Mouse (Mus musculus): Measurements from ENCODE around the gene Vars. TPM values are rescaled to one million over a fixed set of nuclear protein-coding genes. Genes with fewer than 3 reads are reported as not detected.
"Not testable (repeated sequence)": the region's sequence is repeated elsewhere in the genome, so short reads cannot be mapped to it uniquely, and the experiment has no call there.

Gene Vars
- total RNA-seq, 2 experiments from 2014 or later, result 39.6 to 44.0 TPM

- DNase-seq (ENCODE audit: low spot score in 2 of 2), result no peak
Measured at GRCm38 (mm10) chr17:35002153-35002865, 1.5 kb downstream of the Vars start.

- DNase-seq (ENCODE audit: low spot score in 2 of 2), result no peak
Measured at GRCm38 (mm10) chr17:35003022-35003838, 2.4 kb downstream of the Vars start.

- DNase-seq (ENCODE audit: low spot score in 2 of 2), result no peak
Measured at GRCm38 (mm10) chr17:35004075-35004717, 3.4 kb downstream of the Vars start.

- DNase-seq (ENCODE audit: low spot score in 2 of 2), result no peak
Measured at GRCm38 (mm10) chr17:35005158-35005557, 4.4 kb downstream of the Vars start.

GRCm38 (mm10) chr17:35005902-35006301 lies 5.1 kb downstream of the Vars start:
- DNase-seq (ENCODE audit: low spot score in 2 of 2), result not testable (repeated sequence)

GRCm38 (mm10) chr17:35007387-35007991 lies 6.7 kb downstream of the Vars start:
- no peak for DNase-seq (ENCODE audit: low spot score in 2 of 2)

GRCm38 (mm10) chr17:35009586-35009985 lies 8.8 kb downstream of the Vars start:
- DNase-seq (ENCODE audit: low spot score in 2 of 2), result no peak

- DNase-seq (ENCODE audit: low spot score in 2 of 2), result no peak
Measured at GRCm38 (mm10) chr17:35011440-35011839, 10.7 kb downstream of the Vars start.

- no peak for DNase-seq (ENCODE audit: low spot score in 2 of 2)
Measured at GRCm38 (mm10) chr17:35012430-35012829, 11.6 kb downstream of the Vars start.

- no peak for DNase-seq (ENCODE audit: low spot score in 2 of 2)
Measured at GRCm38 (mm10) chr17:35013221-35013620, 12.4 kb downstream of the Vars start.

- no peak for DNase-seq (ENCODE audit: low spot score in 2 of 2)
Measured at GRCm38 (mm10) chr17:35015296-35015695, 14.5 kb downstream of the Vars start.

- DNase-seq (ENCODE audit: low spot score in 2 of 2), result no peak
Measured at GRCm38 (mm10) chr17:35016376-35016775, 15.6 kb downstream of the Vars start, which contains the start of gene Vwa7. Vwa7 (plus strand) TSS chr17:35016579.

GRCm38 (mm10) chr17:35016791-35017705 lies 16.3 kb downstream of the Vars start:
- DNase-seq (ENCODE audit: low spot score in 2 of 2), result no peak

- DNase-seq (ENCODE audit: low spot score in 2 of 2), result no peak
Measured at GRCm38 (mm10) chr17:35017706-35018030, 16.9 kb downstream of the Vars start.

- no peak for DNase-seq (ENCODE audit: low spot score in 2 of 2)
Measured at GRCm38 (mm10) chr17:35018171-35018570, 17.4 kb downstream of the Vars start.

- no peak for DNase-seq (ENCODE audit: low spot score in 2 of 2)
Measured at GRCm38 (mm10) chr17:35019894-35020293, 19.1 kb downstream of the Vars start.

- DNase-seq (ENCODE audit: low spot score in 2 of 2), result no peak
Measured at GRCm38 (mm10) chr17:35020551-35020950, 19.8 kb downstream of the Vars start.

GRCm38 (mm10) chr17:35021163-35021808 lies 20.5 kb downstream of the Vars start:
- peak; percentile 85 to 93 for DNase-seq (ENCODE audit: low spot score in 2 of 2)

- DNase-seq (ENCODE audit: low spot score in 2 of 2), result no peak
Measured at GRCm38 (mm10) chr17:35021842-35022477, 21.2 kb downstream of the Vars start.
